Mouse (Mus musculus) embryonic facial prominence, embryonic 15.5 days (tissue): ENCODE results near the gene Clec3a. TPM values are rescaled to one million over a fixed set of nuclear protein-coding genes. Genes with fewer than 3 reads are reported as not detected.

Source experiments
- ATAC-seq: fragments of 200-750 bp; cut with Nextera tagmentation; 2 replicates; pipeline ENCODE4 v1.8.0; 2017; ENCODE audit warnings: low read depth, moderate TSS enrichment; ENCODE audit not compliant: insufficient number of reproducible peaks, low FRiP score, low TSS enrichment
- H3K27ac ChIP-seq: fragments of 300-500 bp; sonication (generic); replicated peaks from 2 replicates; pipeline ENCODE4 v1.5.1; 2015; ENCODE audit warnings: mild to moderate bottlenecking, inconsistent platforms
- H3K27me3 ChIP-seq: fragments of 300-500 bp; sonication (generic); 2 replicates; pipeline ENCODE4 v1.6.1; 2015; ENCODE audit warnings: inconsistent platforms
- H3K36me3 ChIP-seq: fragments of 300-500 bp; sonication (generic); 2 replicates; pipeline ENCODE4 v1.6.1; 2015; ENCODE audit warnings: mild to moderate bottlenecking, inconsistent platforms
- H3K4me1 ChIP-seq: fragments of 300-500 bp; sonication (generic); 2 replicates; pipeline ENCODE4 v1.6.1; 2015; ENCODE audit warnings: inconsistent platforms
- H3K4me2 ChIP-seq: fragments of 300-500 bp; sonication (generic); replicated peaks from 2 replicates; pipeline ENCODE4 v1.6.1; 2015; ENCODE audit warnings: mild to moderate bottlenecking, inconsistent platforms
- H3K4me3 ChIP-seq: fragments of 300-500 bp; sonication (generic); replicated peaks from 2 replicates; pipeline ENCODE4 v1.5.1; 2015; ENCODE audit warnings: mild to moderate bottlenecking, inconsistent platforms
- H3K9ac ChIP-seq: fragments of 300-500 bp; sonication (generic); 2 replicates; pipeline ENCODE4 v1.6.1; 2015; ENCODE audit warnings: inconsistent platforms
- H3K9me3 ChIP-seq: fragments of 300-500 bp; sonication (generic); replicated peaks from 2 replicates; pipeline ENCODE4 v1.6.1; 2016; ENCODE audit warnings: inconsistent platforms
- WGBS: fragments of 180-500 bp; shearing (Covaris S2); methylation state at CpG from one replicate; pipeline ENCODE4 v1.1.7; 2015; 5-methylcytosine and 5-hydroxymethylcytosine counted together
- polyA plus RNA-seq: library from polyadenylated mRNA; unstranded; fragments of >200 nt; fragmentation: Nextera tagmentation; extraction: Ambion mirVana; gene quantifications from 2 replicates; pipeline ENCODE4 v1.2.1, GENCODE M21; 2015

The Clec3a gene
- polyA plus RNA-seq, 1 experiment from 2014 or later, result 1.6 TPM

DNA sequence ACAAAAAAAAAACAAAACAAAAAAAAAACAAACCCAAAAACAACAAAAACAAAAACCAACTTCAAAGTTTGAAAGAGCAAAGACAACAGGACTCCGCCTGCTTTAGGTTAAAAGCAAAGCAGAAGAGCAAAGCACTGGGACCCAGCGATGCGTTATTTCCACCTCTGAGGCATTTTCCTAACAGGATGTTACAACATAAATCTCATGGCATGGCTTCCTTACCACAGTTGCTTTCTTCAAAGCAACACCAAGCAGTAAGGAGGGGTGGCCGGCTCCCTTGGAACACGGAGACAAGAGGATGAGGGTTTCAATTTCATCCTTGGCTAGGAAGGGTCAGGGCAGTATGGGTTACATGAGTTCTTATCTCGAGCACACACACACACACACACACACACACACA, 1.0 kb downstream of the Clec3a start:
- no peaks in the 10 kb centered on the region for H3K9me3 ChIP-seq
- H3K4me3 ChIP-seq, result no peak overlapping the region
- no peaks in the 10 kb centered on the region for H3K27me3 ChIP-seq
- H3K36me3 ChIP-seq, result no peaks in the 10 kb centered on the region
- H3K4me1 ChIP-seq, result no peaks in the 10 kb centered on the region
- H3K4me2 ChIP-seq, result no peak overlapping the region
- no peak overlapping the region for H3K27ac ChIP-seq
- H3K9ac ChIP-seq, result no peak overlapping the region
- 69% methylated on average over 6 of the region's 6 CpGs for WGBS
- no peak for ATAC-seq

DNA sequence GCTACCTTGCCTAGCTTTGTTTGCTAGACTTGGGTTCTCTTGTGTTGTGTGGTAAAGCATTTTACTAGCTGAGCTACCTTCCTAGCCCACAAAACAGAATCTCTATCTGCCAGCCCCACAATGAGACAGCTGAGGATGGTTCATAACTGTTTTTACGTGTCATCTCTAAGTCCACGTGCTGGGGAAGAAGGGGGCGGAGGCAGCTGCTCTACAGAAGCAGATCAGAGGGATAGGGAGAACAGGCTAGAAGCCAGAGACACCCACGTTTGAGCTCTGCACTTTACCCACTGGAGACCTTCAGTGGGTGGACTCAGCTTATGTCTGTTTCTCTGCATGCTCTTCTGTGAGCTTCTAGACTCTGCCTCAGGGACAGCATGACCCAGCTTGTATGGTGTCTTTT, 3.7 kb downstream of the Clec3a start:
- Histone ChIP-seq H3K9me3 (no peaks in the 10 kb centered on the region), H3K9ac (no peak overlapping the region), H3K4me2 (no peak overlapping the region), H3K36me3 (no peaks in the 10 kb centered on the region), H3K4me3 (no peak overlapping the region), H3K27me3 (no peaks in the 10 kb centered on the region), H3K4me1 (no peaks in the 10 kb centered on the region), H3K27ac (no peak overlapping the region)
- no peak for ATAC-seq
- WGBS, result 70% methylated on average over 4 of the region's 4 CpGs

DNA sequence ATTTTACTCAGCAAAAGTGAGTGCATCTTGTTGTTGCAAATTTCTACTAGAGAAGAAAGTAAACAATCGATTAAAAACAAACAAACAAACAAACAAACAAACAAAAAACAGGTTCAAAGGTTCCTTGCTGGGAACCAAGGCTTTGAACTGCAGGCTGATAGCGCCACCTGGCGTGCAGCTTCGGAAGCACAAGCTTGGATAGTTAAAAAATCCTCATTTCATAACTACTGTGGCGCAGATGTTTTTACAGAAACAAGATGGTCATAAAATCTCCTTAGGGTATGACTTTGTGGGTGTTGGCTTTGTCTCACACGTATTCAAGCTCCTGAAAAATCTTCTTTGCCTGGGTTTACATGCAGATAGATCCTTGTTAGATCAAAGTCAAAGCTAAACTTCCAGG, 20.4 kb downstream of the Clec3a start:
- Histone ChIP-seq H3K4me2 (no peak overlapping the region), H3K36me3 (no peaks in the 10 kb centered on the region), H3K9me3 (no peaks in the 10 kb centered on the region), H3K9ac (no peak overlapping the region), H3K4me3 (no peak overlapping the region), H3K4me1 (peaks cover 7% of the 10 kb centered on the region), H3K27me3 (no peaks in the 10 kb centered on the region), H3K27ac (no peak overlapping the region)
- no peak for ATAC-seq
- 8% methylated on average over 6 of the region's 6 CpGs for WGBS

DNA sequence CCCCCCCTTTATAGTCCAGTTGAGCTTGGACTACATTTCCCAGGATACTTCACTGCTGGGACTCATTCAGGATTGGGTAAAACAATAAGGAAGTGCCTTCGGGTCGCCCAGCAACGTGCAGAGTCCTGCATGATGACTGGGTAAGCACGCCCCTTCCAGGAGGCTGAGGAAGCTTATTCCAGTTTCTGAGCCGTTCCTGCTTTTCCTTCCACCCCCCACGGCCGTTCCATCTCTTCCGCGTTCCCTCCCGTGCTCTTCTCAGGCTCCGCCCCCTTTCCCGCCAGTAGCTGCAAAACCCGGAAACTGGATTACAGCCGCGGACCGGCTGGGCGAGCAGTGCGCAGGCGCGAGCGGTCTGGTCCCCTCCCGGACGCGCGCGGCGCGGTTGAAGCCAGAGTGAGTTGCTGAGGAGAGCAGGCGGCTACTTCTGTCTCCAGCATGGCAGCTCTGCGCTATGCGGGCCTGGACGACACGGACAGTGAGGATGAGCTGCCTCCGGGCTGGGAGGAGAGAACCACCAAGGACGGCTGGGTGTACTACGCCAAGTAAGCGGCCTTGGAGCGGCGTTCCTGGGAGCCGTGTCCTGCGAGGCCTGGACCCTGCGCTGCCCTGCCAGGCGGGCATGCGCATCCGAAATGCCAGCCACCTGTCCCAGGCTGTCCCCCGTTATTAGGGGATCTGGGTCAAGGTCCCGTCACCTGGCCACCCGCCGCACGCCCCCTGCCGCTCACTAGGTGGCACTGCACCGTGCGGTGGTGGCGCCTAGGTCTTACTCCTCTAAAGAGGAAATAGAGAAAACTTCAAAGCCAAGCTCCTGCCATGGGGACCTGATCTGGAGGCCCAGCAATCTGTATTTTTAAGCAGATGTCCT, 21.7 kb downstream of the Clec3a start, which contains the start of gene Wwox:
TSS of gene Wwox (plus strand) at position 322 of the 871 bp plus-strand sequence.
- H3K4me2 ChIP-seq, result peak within 1 kb of the TSS; percentile 86
- peak within 1 kb of the TSS; percentile 40; the same call in 1 of the 2 replicates for H3K27ac ChIP-seq
- WGBS, result under 1% methylated on average over 54 of the region's 54 CpGs
- H3K36me3 ChIP-seq, result no peaks in the 10 kb centered on the region
- peak within 1 kb of the TSS; percentile 64 for H3K4me3 ChIP-seq
- ATAC-seq, result peak; percentile 96
- peaks cover 7% of the 10 kb centered on the region for H3K4me1 ChIP-seq
- H3K9me3 ChIP-seq, result no peaks in the 10 kb centered on the region
- no peaks in the 10 kb centered on the region for H3K27me3 ChIP-seq
- H3K9ac ChIP-seq, result peak within 1 kb of the TSS; percentile 44

DNA sequence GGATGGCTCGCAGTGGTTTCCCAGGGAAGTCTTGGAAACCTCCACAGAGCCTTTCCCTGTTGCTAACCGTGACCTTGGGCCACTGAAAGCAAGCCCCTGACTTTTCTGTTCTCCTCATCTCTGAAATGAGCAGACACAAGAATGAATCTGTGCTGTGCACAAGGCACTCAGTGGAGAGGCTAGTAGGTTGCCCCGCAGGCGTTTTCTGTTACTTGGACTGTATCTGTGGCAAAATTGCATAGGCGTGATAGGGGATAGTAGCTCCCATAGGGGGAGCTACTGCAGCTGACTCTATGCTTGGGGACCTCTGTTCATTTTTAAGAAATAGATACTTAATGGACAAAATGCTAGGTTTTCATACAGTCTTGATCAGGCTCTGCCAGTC, 22.3 kb downstream of the Clec3a start:
- Histone ChIP-seq H3K4me3 (peak overlapping the region; percentile 64), H3K9ac (peak overlapping the region; percentile 44), H3K9me3 (no peaks in the 10 kb centered on the region), H3K36me3 (no peaks in the 10 kb centered on the region), H3K27me3 (no peaks in the 10 kb centered on the region), H3K27ac (no peak overlapping the region), H3K4me1 (peaks cover 7% of the 10 kb centered on the region), H3K4me2 (peak overlapping the region; percentile 86)
- WGBS, result 14% methylated on average over 5 of the region's 5 CpGs
- ATAC-seq, result no peak

DNA sequence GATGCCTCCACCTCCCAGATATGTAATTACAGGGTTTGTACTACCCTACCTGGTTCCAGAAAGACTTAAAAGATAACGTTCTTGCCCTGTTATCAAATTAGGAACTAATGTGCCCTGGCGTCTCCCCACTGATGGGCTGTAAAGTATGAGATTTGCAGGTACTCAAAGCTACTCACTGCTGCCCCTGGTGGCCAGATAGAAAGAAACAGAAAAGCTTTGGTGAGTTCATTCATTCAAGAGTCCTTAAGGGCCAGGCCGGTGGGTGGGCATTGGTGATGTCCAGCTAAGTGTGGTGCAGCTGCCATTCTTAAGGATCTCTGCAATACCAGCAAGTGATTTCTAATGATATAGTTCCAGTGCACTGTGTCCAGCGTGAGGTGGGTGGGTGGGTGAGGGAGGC, 23.7 kb downstream of the Clec3a start:
- H3K4me2 ChIP-seq, result no peak overlapping the region
- H3K4me3 ChIP-seq, result no peak overlapping the region
- no peak overlapping the region for H3K9ac ChIP-seq
- peaks cover 7% of the 10 kb centered on the region for H3K4me1 ChIP-seq
- no peaks in the 10 kb centered on the region for H3K27me3 ChIP-seq
- ATAC-seq, result no peak
- no peaks in the 10 kb centered on the region for H3K36me3 ChIP-seq
- no peaks in the 10 kb centered on the region for H3K9me3 ChIP-seq
- 76% methylated on average over 4 of the region's 4 CpGs for WGBS
- no peak overlapping the region for H3K27ac ChIP-seq

DNA sequence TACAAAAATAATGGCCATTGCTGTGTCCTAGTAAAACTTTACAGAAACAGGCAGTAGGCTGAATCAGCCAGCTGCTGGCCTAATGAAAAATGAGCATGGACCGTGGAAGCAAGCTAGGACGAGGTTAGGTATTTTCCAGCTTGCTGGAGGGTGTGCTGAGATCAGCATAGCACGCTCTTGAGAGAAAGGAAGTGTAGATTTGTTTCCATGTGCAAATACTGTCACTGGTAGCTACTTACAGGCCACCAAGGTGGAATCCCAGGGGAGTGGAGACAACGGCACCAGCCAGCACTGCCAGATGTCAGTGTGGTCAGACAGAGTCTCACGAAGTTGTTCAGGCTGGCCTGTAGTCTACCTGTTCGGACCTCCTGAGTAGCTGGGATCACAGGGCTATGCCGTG, 29.0 kb downstream of the Clec3a start:
- Histone ChIP-seq H3K4me3 (no peak overlapping the region), H3K36me3 (peaks cover 11% of the 10 kb centered on the region; the same call in 1 of the 2 replicates), H3K4me1 (no peaks in the 10 kb centered on the region), H3K4me2 (no peak overlapping the region), H3K9me3 (no peaks in the 10 kb centered on the region), H3K27ac (no peak overlapping the region), H3K9ac (no peak overlapping the region), H3K27me3 (no peaks in the 10 kb centered on the region)
- 74% methylated on average over 7 of the region's 7 CpGs for WGBS
- no peak for ATAC-seq

DNA sequence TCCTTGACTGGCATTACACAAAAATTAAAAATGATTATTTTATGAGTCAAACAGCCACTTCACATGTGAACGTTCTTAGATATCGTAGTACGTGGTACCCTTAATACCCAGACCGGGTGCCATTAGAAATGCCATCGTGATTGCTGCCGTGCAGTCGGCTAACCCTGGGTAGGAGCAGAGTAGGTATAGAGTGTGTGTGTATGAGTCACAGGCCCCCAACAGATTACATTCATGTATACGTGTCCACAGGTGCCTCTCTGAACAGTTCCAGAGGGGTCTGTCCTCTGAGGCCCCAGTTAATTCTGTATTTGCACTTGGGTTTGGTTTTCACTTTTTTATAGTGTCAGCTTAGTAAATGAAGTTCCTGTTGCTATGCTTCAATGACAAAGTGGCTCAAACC, 34.4 kb downstream of the Clec3a start:
- no peak overlapping the region for H3K4me3 ChIP-seq
- no peak for ATAC-seq
- H3K36me3 ChIP-seq, result peaks cover 11% of the 10 kb centered on the region; the same call in 1 of the 2 replicates
- no peaks in the 10 kb centered on the region for H3K9me3 ChIP-seq
- peaks cover 7% of the 10 kb centered on the region; the same call in 1 of the 2 replicates for H3K4me1 ChIP-seq
- no peak overlapping the region for H3K27ac ChIP-seq
- H3K27me3 ChIP-seq, result peaks cover 3% of the 10 kb centered on the region; the same call in 1 of the 2 replicates
- no peak overlapping the region for H3K9ac ChIP-seq
- 83% methylated on average over 8 of the region's 8 CpGs for WGBS
- no peak overlapping the region for H3K4me2 ChIP-seq

DNA sequence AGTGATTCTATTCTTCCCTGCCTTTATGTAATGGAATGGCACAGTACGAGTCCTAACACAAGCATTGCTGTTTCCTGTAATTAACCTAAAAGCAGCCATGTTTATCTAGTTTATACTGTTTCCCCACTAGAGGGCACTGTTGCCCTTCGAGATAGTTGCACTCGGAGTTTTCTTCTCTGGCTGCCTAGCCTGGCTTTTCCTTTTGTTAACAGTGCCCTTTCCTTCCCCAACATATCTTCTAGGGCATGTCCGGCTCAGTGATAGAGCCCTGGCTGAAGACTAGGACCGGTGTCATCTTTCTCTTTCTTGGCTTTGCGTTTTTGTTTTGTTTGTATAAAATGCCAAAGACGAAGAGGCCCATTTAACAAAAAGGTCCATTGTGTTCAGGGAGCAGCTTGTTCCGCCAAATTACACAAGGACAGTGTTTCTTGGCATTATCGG, 34.9 kb downstream of the Clec3a start:
- Histone ChIP-seq H3K4me2 (no peak overlapping the region), H3K4me3 (no peak overlapping the region)
- no peak for ATAC-seq

DNA sequence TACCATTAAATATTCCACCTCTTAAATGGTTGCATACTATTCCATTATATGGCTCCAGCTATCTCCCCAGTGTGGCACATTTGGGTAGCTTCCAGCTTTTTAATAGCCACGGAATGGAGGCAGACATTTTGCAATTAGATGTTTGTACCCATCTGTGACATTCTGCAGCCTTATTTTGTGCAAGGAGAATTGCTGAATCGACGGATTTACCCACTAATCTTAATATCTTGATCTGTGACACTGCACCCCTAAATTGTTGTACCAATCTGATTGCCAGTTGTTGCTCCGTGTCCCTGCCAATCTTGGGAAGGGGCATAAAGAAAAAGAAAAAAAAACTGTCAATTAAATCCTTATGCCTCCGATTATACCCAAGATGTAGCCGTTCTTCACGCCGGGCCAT, 37.4 kb downstream of the Clec3a start:
- ATAC-seq, result no peak
- 81% methylated on average over 8 of the region's 8 CpGs for whole genome bisulfite sequencing
- H3K27ac ChIP-seq, result no peak overlapping the region

More for the DNA sequence above, 34.9 kb downstream of the Clec3a start:
- no peaks in the 10 kb centered on the region for H3K9me3 ChIP-seq
- peaks cover 3% of the 10 kb centered on the region; the same call in 1 of the 2 replicates for H3K27me3 ChIP-seq
- 10% methylated on average over 9 of the region's 9 CpGs for WGBS
- H3K9ac ChIP-seq, result no peak overlapping the region
- peaks cover 8% of the 10 kb centered on the region; the same call in 1 of the 2 replicates for H3K36me3 ChIP-seq
- peaks cover 7% of the 10 kb centered on the region; the same call in 1 of the 2 replicates for H3K4me1 ChIP-seq
- no peak overlapping the region for H3K27ac ChIP-seq

DNA sequence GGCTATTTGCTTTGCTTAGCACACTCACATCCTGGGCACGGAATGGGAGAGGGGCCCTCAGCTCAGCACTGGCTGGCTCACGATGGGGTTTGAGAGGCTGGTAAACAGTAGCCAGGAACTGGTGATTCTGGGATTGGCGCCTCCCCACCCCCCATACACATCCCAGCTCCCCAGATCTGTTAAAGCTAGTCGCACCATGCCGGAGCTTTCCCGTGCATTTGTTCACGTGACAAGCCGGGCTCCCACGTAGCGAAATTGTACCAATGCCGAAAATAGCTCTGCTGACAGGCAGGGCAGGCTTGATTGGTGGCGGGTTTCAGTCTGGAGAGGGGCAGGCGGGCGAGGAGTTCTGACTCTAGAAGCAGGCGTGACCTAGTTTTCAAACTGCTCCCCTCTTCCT, 38.1 kb downstream of the Clec3a start:
- Histone ChIP-seq H3K9me3 (no peaks in the 10 kb centered on the region), H3K9ac (no peak overlapping the region), H3K4me3 (no peak overlapping the region), H3K4me2 (peak overlapping the region; percentile 24; the same call in 1 of the 2 replicates), H3K27ac (no peak overlapping the region), H3K4me1 (peaks cover 10% of the 10 kb centered on the region; the same call in 1 of the 2 replicates), H3K36me3 (no peaks in the 10 kb centered on the region), H3K27me3 (peaks cover 6% of the 10 kb centered on the region)
- WGBS, result 57% methylated on average over 15 of the region's 15 CpGs
- ATAC-seq, result no peak

More for the DNA sequence above, 37.4 kb downstream of the Clec3a start:
- Histone ChIP-seq H3K4me3 (no peak overlapping the region), H3K27me3 (peaks cover 3% of the 10 kb centered on the region; the same call in 1 of the 2 replicates), H3K4me1 (peaks cover 7% of the 10 kb centered on the region; the same call in 1 of the 2 replicates), H3K9me3 (no peaks in the 10 kb centered on the region), H3K9ac (no peak overlapping the region), H3K4me2 (no peak overlapping the region), H3K36me3 (no peaks in the 10 kb centered on the region)
